8 mouse cellular contexts compared by ENCODE assay signal in genomic region chr2:155133011-155133976, GRCm38 (mm10). TPM values are rescaled to one million over a fixed set of nuclear protein-coding genes. Genes with fewer than 3 reads are reported as not detected.
DNase-seq lines count a peak whose midpoint lies in the region; ATAC-seq and TF ChIP-seq lines count a peak whose summit lies in the region.

Gene Itch, plus strand, starts transcription at chr2:155133509.

- H3K9me3 ChIP-seq in heart, embryonic 12.5 days (replicated peaks), result no peaks in the 10 kb centered on the region
- no peaks in the 10 kb centered on the region for H3K9me3 ChIP-seq in kidney, postnatal 0 days (replicated peaks; ENCODE audit: low read length)
- H3K9me3 ChIP-seq in liver, embryonic 11.5 days (ENCODE audit: control insufficient read depth, low read length), result no peaks in the 10 kb centered on the region
- no peaks in the 10 kb centered on the region for H3K9me3 ChIP-seq in stomach, embryonic 14.5 days (ENCODE audit: control insufficient read depth, low read depth, low read length)

- peak; percentile 98 for ATAC-seq in erythroid progenitor cell, adult 5-6 weeks (replicated peaks; ENCODE audit: low FRiP score, poor library complexity, severe bottlenecking)
- ATAC-seq in heart, embryonic 12.5 days (ENCODE audit: insufficient number of reproducible peaks, low FRiP score), result peak; percentile 97
- ATAC-seq in kidney, postnatal 0 days (replicated peaks; ENCODE audit: low FRiP score, low read depth), result peak; percentile 95
- ATAC-seq in liver, embryonic 11.5 days (replicated peaks; ENCODE audit: low FRiP score), result peak; percentile 97
- peak; percentile 97 for ATAC-seq in stomach, embryonic 14.5 days (ENCODE audit: insufficient number of reproducible peaks, insufficient read depth, low FRiP score, low read depth)

- no peak for TF ChIP-seq CTCF in kidney, postnatal 0 days (IDR thresholded peaks at IDR 0.05; ENCODE audit: low read depth)

- H3K27ac ChIP-seq in heart, embryonic 12.5 days (ENCODE audit: poor library complexity, severe bottlenecking), result peak within 1 kb of the TSS; percentile 87
- H3K27ac ChIP-seq in kidney, postnatal 0 days, result peak within 1 kb of the TSS; percentile 90
- H3K27ac ChIP-seq in liver, embryonic 11.5 days (ENCODE audit: low read depth, low read length), result peak within 1 kb of the TSS; percentile 78
- H3K27ac ChIP-seq in stomach, embryonic 14.5 days (ENCODE audit: low read length), result peak within 1 kb of the TSS; percentile 82

- H3K4me3 ChIP-seq in heart, embryonic 12.5 days, result peak within 1 kb of the TSS; percentile 94
- peak within 1 kb of the TSS; percentile 95 for H3K4me3 ChIP-seq in kidney, postnatal 0 days (replicated peaks; ENCODE audit: low read depth, low read length)
- peak within 1 kb of the TSS; percentile 94 for H3K4me3 ChIP-seq in liver, embryonic 11.5 days (ENCODE audit: low read depth, low read length)
- H3K4me3 ChIP-seq in stomach, embryonic 14.5 days (ENCODE audit: low read depth, low read length), result peak within 1 kb of the TSS; percentile 92

- peak within 1 kb of the TSS; percentile 98 for H3K9ac ChIP-seq in heart, embryonic 12.5 days
- peak within 1 kb of the TSS; percentile 97 for H3K9ac ChIP-seq in kidney, postnatal 0 days (ENCODE audit: low read depth, low read length)
- H3K9ac ChIP-seq in liver, embryonic 11.5 days (ENCODE audit: low read depth, low read length), result peak within 1 kb of the TSS; percentile 98
- H3K9ac ChIP-seq in stomach, embryonic 14.5 days (replicated peaks; ENCODE audit: low read depth, low read length), result peak within 1 kb of the TSS; percentile 91

- H3K36me3 ChIP-seq in heart, embryonic 12.5 days, result peaks cover 3% of the 10 kb centered on the region
- peaks cover 4% of the 10 kb centered on the region; the same call in 1 of the 2 replicates for H3K36me3 ChIP-seq in kidney, postnatal 0 days (ENCODE audit: insufficient read depth, low read length)
- peaks cover 1% of the 10 kb centered on the region; the same call in 1 of the 2 replicates for H3K36me3 ChIP-seq in liver, embryonic 11.5 days (ENCODE audit: control insufficient read depth, insufficient read depth, low read length)
- peaks cover 6% of the 10 kb centered on the region for H3K36me3 ChIP-seq in stomach, embryonic 14.5 days (ENCODE audit: control insufficient read depth, insufficient read depth, low read length)

- peak; percentile 94 for DNase-seq in CD4-positive helper T cell, adult 2 months (ENCODE audit: low read depth, low spot score)
- DNase-seq in brain, embryonic 18.5 days (ENCODE audit: low read depth, low spot score), result peak; percentile 80
- peak; percentile 99 for DNase-seq in kidney, postnatal 0 days (ENCODE audit: low spot score)
- DNase-seq in liver, embryonic 11.5 days (ENCODE audit: low spot score), result peak; percentile 88
- DNase-seq in naive thymus-derived CD4-positive, alpha-beta T cell, adult 2 months (ENCODE audit: low read depth), result peak; percentile 95

- peak within 1 kb of the TSS; percentile 70 for H3K4me2 ChIP-seq in heart, embryonic 12.5 days
- peak within 1 kb of the TSS; percentile 74 for H3K4me2 ChIP-seq in kidney, postnatal 0 days (ENCODE audit: low read length)
- peak within 1 kb of the TSS; percentile 61 for H3K4me2 ChIP-seq in liver, embryonic 11.5 days
- H3K4me2 ChIP-seq in stomach, embryonic 14.5 days (replicated peaks; ENCODE audit: low read depth, low read length), result peak within 1 kb of the TSS; percentile 55

- 2% methylated on average over 64 of the region's 65 CpGs for WGBS in heart, embryonic 12.5 days
- 2% methylated on average over 46 of the region's 65 CpGs for WGBS in kidney, postnatal 0 days
- 3% methylated on average over 65 of the region's 65 CpGs for WGBS in liver, embryonic 11.5 days
- 2% methylated on average over 57 of the region's 65 CpGs for WGBS in stomach, embryonic 14.5 days

- H3K4me1 ChIP-seq in heart, embryonic 12.5 days (replicated peaks), result peaks cover 23% of the 10 kb centered on the region
- H3K4me1 ChIP-seq in kidney, postnatal 0 days (replicated peaks; ENCODE audit: insufficient read depth, low read length), result peaks cover 8% of the 10 kb centered on the region
- H3K4me1 ChIP-seq in liver, embryonic 11.5 days (replicated peaks; ENCODE audit: control insufficient read depth, insufficient read depth, low read length), result peaks cover 19% of the 10 kb centered on the region
- H3K4me1 ChIP-seq in stomach, embryonic 14.5 days (ENCODE audit: control insufficient read depth, insufficient read depth, low read length), result peaks cover 13% of the 10 kb centered on the region; the same call in 1 of the 2 replicates

- H3K27me3 ChIP-seq in heart, embryonic 12.5 days (replicated peaks), result no peaks in the 10 kb centered on the region
- H3K27me3 ChIP-seq in kidney, postnatal 0 days (ENCODE audit: insufficient read depth, low read length), result no peaks in the 10 kb centered on the region
- H3K27me3 ChIP-seq in liver, embryonic 11.5 days (replicated peaks; ENCODE audit: control insufficient read depth, insufficient read depth, low read length), result no peaks in the 10 kb centered on the region
- no peaks in the 10 kb centered on the region for H3K27me3 ChIP-seq in stomach, embryonic 14.5 days (ENCODE audit: control insufficient read depth, insufficient read depth, low read length)

RNA-seq across cellular contexts. Expression of gene Itch, which starts in this region (rescaled TPM):
- 23.1 and 45.3 TPM in 2 replicates for total RNA-seq in erythroid progenitor cell, adult 5-6 weeks (2015; ENCODE audit: low replicate concordance)
- 31.9 and 39.8 TPM in 2 replicates for total RNA-seq in erythroid progenitor cell, adult 5-6 weeks (2017; ENCODE audit: low replicate concordance)
- polyA plus RNA-seq in heart, embryonic 12.5 days (2016; fragmentation: Nextera tagmentation; extraction: Ambion mirVana), result 43.2 and 44.2 TPM in 2 replicates
- 28.6 and 31.9 TPM in 2 replicates for polyA plus RNA-seq in kidney, postnatal 0 days (2015; fragmentation: Nextera tagmentation; extraction: Ambion mirVana)
- 38.7 and 39.7 TPM in 2 replicates for polyA plus RNA-seq in liver, embryonic 11.5 days (2014; fragmentation: Nextera tagmentation; extraction: Ambion mirVana)
- 58.4 and 62.2 TPM in 2 replicates for polyA plus RNA-seq in stomach, embryonic 14.5 days (2014; fragmentation: Nextera tagmentation; extraction: Ambion mirVana)

Comparison
In these comparisons a context has a peak if more than half of its experiments do, and no peak if none do; other contexts are left out.
1. Peak in every context shown above with its lines: DNase-seq, ATAC-seq, H3K4me3 ChIP-seq and H3K27ac ChIP-seq.